Mouse (Mus musculus) neural tube, embryonic 10.5 days (tissue): Measurements from ENCODE around the gene Gm9844.
"Not testable (repeated sequence)": the region's sequence is repeated elsewhere in the genome, so short reads cannot be mapped to it uniquely, and the experiment has no call there.

Source experiments
- DNase-seq: peaks from one replicate; pipeline ENCODE4 v3.0.0-alpha.2; 2017; ENCODE audit warnings: low spot score; ENCODE audit errors: extremely low spot score

Gene Gm9844

GRCm38 (mm10) chr7:24869080-24869479 lies 7.1 kb downstream of the Gm9844 start:
- no peak for DNase-seq

- no peak for DNase-seq
Measured at GRCm38 (mm10) chr7:24869532-24870165, 7.6 kb downstream of the Gm9844 start, which contains the start of the genes Lypd4 and Dmrtc2. Gene Lypd4 (minus strand): TSS chr7:24869941. Gene Dmrtc2 (plus strand): TSS chr7:24870057.

- no peak for DNase-seq
Measured at GRCm38 (mm10) chr7:24877588-24877987, 15.6 kb downstream of the Gm9844 start.

- DNase-seq = no peak
Measured at GRCm38 (mm10) chr7:24879620-24880019, 17.6 kb downstream of the Gm9844 start.

- no peak for DNase-seq
Measured at GRCm38 (mm10) chr7:24882416-24883199, 20.6 kb downstream of the Gm9844 start.

- DNase-seq = peak; percentile 98
Measured at GRCm38 (mm10) chr7:24883896-24884692, 22.1 kb downstream of the Gm9844 start, which contains the start of gene Rps19. Gene Rps19 (plus strand): TSS chr7:24884371.

- DNase-seq = no peak
Measured at GRCm38 (mm10) chr7:24884693-24885291, 22.8 kb downstream of the Gm9844 start.

GRCm38 (mm10) chr7:24885468-24886307 lies 23.7 kb downstream of the Gm9844 start:
- no peak for DNase-seq

GRCm38 (mm10) chr7:24886308-24886633 lies 24.3 kb downstream of the Gm9844 start:
- DNase-seq = no peak

GRCm38 (mm10) chr7:24887096-24887495 lies 25.1 kb downstream of the Gm9844 start:
- DNase-seq = no peak

GRCm38 (mm10) chr7:24889431-24890220 lies 27.6 kb downstream of the Gm9844 start:
- DNase-seq = no peak

GRCm38 (mm10) chr7:24890281-24891216 lies 28.5 kb downstream of the Gm9844 start:
- peak; percentile 79 for DNase-seq

- no peak for DNase-seq
Measured at GRCm38 (mm10) chr7:24891241-24892124, 29.5 kb downstream of the Gm9844 start.

- DNase-seq = no peak
Measured at GRCm38 (mm10) chr7:24892125-24892583, 30.1 kb downstream of the Gm9844 start.

- DNase-seq = not testable (repeated sequence)
Measured at GRCm38 (mm10) chr7:24895749-24896148, 33.7 kb downstream of the Gm9844 start.

GRCm38 (mm10) chr7:24896269-24896668 lies 34.3 kb downstream of the Gm9844 start:
- DNase-seq = no peak

GRCm38 (mm10) chr7:24897224-24897623 lies 35.2 kb downstream of the Gm9844 start, which contains the start of gene Cd79a:
Gene Cd79a (plus strand): TSS chr7:24897381.
- no peak for DNase-seq
